Mouse (Mus musculus) 3T3-L1 (cell line): Measurements from ENCODE around the gene Olfr1104.

Experiments
- DNase-seq: peaks from one replicate; pipeline ENCODE4 v3.0.0-alpha.2; 2015; ENCODE audit warnings: low read depth, low spot score

Olfr1104 gene

GRCm38 (mm10) chr2:87026980-87027379 is at the start of gene Olfr1104:
Olfr1104 (minus strand) TSS chr2:87027080.
- DNase-seq, result no peak

GRCm38 (mm10) chr2:87075717-87076116 is 48.8 kb upstream of the Olfr1104 start, which contains the start of gene Olfr1107:
Olfr1107 (minus strand) TSS chr2:87075817.
- DNase-seq, result no peak

GRCm38 (mm10) chr2:87052173-87052572 is 25.3 kb upstream of the Olfr1104 start, which contains the start of gene Olfr1106:
Olfr1106 (minus strand) TSS chr2:87052273.
- DNase-seq, result no peak

- no peak for DNase-seq
Observed at GRCm38 (mm10) chr2:87036431-87036830, 9.6 kb upstream of the Olfr1104 start, which contains the start of gene Olfr1105. Olfr1105 (minus strand) TSS chr2:87036531.

GRCm38 (mm10) chr2:86998098-86998497 is 28.8 kb downstream of the Olfr1104 start, which contains the start of gene Olfr1102:
Olfr1102 (plus strand) TSS chr2:86998398.
- DNase-seq, result no peak

- DNase-seq, result no peak
Observed at GRCm38 (mm10) chr2:86991121-86991520, 35.8 kb downstream of the Olfr1104 start, which contains the start of gene Olfr1101. Olfr1101 (minus strand) TSS chr2:86991221.

- DNase-seq, result no peak
Observed at GRCm38 (mm10) chr2:86979854-86980253, 47.0 kb downstream of the Olfr1104 start, which contains the start of gene Olfr1100. Olfr1100 (minus strand) TSS chr2:86979954.
